Mouse (Mus musculus) midbrain, embryonic 10.5 days (tissue): ENCODE results near the gene Chmp2b. TPM values are rescaled to one million over a fixed set of nuclear protein-coding genes. Genes with fewer than 3 reads are reported as not detected.

ENCODE experiments used
- DNase-seq: peaks from one replicate; pipeline ENCODE4 v3.0.0-alpha.2; 2017; ENCODE audit warnings: low spot score
- H3K27ac ChIP-seq: fragments of 300-500 bp; sonication (generic); replicated peaks from 2 replicates; pipeline ENCODE4 v1.5.1; 2016; ENCODE audit warnings: mild to moderate bottlenecking
- H3K27me3 ChIP-seq: fragments of 300-500 bp; sonication (generic); 2 replicates; pipeline ENCODE4 v1.6.1; 2016; ENCODE audit warnings: low read depth, mild to moderate bottlenecking; ENCODE audit not compliant: poor library complexity, severe bottlenecking
- H3K36me3 ChIP-seq: fragments of 300-500 bp; sonication (generic); 2 replicates; pipeline ENCODE4 v1.6.1; 2016; ENCODE audit warnings: mild to moderate bottlenecking, moderate library complexity
- H3K4me1 ChIP-seq: fragments of 300-500 bp; sonication (generic); 2 replicates; pipeline ENCODE4 v1.6.1; 2016
- H3K4me3 ChIP-seq: fragments of 300-500 bp; sonication (generic); 2 replicates; pipeline ENCODE4 v1.5.1; 2016; ENCODE audit warnings: mild to moderate bottlenecking, moderate library complexity
- H3K9me3 ChIP-seq: fragments of 300-500 bp; sonication (generic); replicated peaks from 2 replicates; pipeline ENCODE4 v1.6.1; 2016; ENCODE audit warnings: mild to moderate bottlenecking
- WGBS: fragments of 180-500 bp; shearing (Covaris S2); methylation state at CpG from one replicate; pipeline ENCODE4 v1.1.7; 2016; 5-methylcytosine and 5-hydroxymethylcytosine counted together
- polyA plus RNA-seq: library from polyadenylated mRNA; unstranded; fragments of >200 nt; fragmentation: Nextera tagmentation; extraction: Ambion mirVana; gene quantifications from 2 replicates; pipeline ENCODE4 v1.2.1, GENCODE M21; 2016

Gene Chmp2b
- polyA plus RNA-seq, 1 experiment from 2014 or later: 41.7 TPM

DNA sequence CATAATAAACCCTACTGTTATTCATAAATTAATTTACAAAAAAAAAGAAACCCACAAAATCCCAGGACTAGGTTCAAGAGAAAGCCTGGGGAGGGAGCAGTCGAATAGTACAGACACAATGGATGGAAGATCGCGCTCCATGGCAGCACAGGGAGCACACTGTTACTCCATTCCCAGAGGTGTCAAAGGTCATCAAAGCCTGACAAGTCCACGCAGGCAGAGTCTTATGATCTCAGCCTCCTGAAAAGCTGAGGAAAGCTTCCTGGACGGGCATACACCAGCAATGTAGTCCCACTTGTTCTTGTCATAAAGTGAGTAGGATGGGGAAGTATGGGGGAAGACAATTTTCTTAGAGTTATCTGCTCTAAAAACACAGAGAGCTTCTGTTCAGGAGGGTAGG lies 5.2 kb downstream of the Chmp2b start:
- H3K4me1 ChIP-seq: peaks cover 7% of the 10 kb centered on the region
- WGBS: 72% methylated on average over 5 of the region's 5 CpGs
- H3K9me3 ChIP-seq: no peaks in the 10 kb centered on the region
- no peak overlapping the region for H3K27ac ChIP-seq
- H3K36me3 ChIP-seq: no peaks in the 10 kb centered on the region
- H3K27me3 ChIP-seq: no peaks in the 10 kb centered on the region
- DNase-seq: no peak
- no peak overlapping the region for H3K4me3 ChIP-seq

GRCm38 (mm10) chr16:65554267-65554666 lies 8.3 kb downstream of the Chmp2b start:
- H3K4me1 ChIP-seq: no peaks in the 10 kb centered on the region
- H3K27ac ChIP-seq: no peak overlapping the region
- WGBS: 87% methylated on average over 5 of the region's 5 CpGs
- no peak for DNase-seq
- no peaks in the 10 kb centered on the region; the same call in 1 of the 2 replicates for H3K36me3 ChIP-seq
- no peaks in the 10 kb centered on the region for H3K9me3 ChIP-seq
- H3K4me3 ChIP-seq: no peak overlapping the region
- no peaks in the 10 kb centered on the region for H3K27me3 ChIP-seq

GRCm38 (mm10) chr16:65550814-65551213 lies 11.7 kb downstream of the Chmp2b start:
- H3K4me3 ChIP-seq: no peak overlapping the region
- H3K27ac ChIP-seq: no peak overlapping the region
- H3K4me1 ChIP-seq: no peaks in the 10 kb centered on the region
- DNase-seq: no peak
- H3K9me3 ChIP-seq: no peaks in the 10 kb centered on the region
- WGBS: 94% methylated on average over 13 of the region's 13 CpGs
- H3K27me3 ChIP-seq: no peaks in the 10 kb centered on the region
- H3K36me3 ChIP-seq: no peaks in the 10 kb centered on the region; the same call in 1 of the 2 replicates

- Histone ChIP-seq H3K9me3 (no peaks in the 10 kb centered on the region), H3K4me1 (no peaks in the 10 kb centered on the region), H3K36me3 (peaks cover 3% of the 10 kb centered on the region), H3K27me3 (no peaks in the 10 kb centered on the region), H3K27ac (no peak overlapping the region), H3K4me3 (no peak overlapping the region)
- 95% methylated on average over 7 of the region's 7 CpGs for WGBS
- no peak for DNase-seq
Observed at GRCm38 (mm10) chr16:65548960-65549359, 13.6 kb downstream of the Chmp2b start.

DNA sequence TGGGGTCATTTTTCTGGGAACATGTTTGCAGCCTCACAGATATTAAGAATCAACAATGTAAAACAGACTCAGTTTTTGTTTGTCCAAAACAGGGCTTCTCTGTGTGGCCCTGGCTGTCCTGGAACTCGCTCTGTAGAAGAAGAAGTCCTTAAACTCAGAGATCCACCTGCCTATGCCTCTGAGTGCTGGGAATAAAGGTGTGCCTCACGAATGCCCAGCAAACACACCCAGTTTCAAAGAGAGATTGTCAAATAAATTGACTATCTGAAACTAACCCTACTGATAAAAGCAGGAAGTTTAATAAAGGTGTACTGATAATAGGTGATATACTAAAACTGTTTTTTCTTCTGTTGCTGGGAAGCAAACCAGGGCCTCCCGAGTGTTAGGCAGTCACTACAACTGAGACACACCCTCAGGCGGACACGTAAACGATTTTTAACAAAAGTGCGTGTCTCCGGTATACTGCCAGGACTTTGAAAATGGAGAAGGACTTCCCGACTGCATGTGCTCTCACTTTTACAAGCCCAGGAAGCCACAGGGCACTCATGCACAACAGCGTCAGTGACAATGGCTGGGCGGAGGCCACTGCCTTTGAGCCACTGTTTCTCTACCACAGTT lies 18.7 kb downstream of the Chmp2b start:
- H3K4me3 ChIP-seq: no peak overlapping the region
- H3K36me3 ChIP-seq: peaks cover 14% of the 10 kb centered on the region
- H3K27ac ChIP-seq: no peak overlapping the region
- DNase-seq: no peak
- H3K4me1 ChIP-seq: no peaks in the 10 kb centered on the region
- no peaks in the 10 kb centered on the region for H3K9me3 ChIP-seq
- no peaks in the 10 kb centered on the region for H3K27me3 ChIP-seq
- 90% methylated on average over 11 of the region's 11 CpGs for WGBS

GRCm38 (mm10) chr16:65533315-65533999 lies 29.1 kb downstream of the Chmp2b start:
- peak; percentile 29 for DNase-seq
- Histone ChIP-seq H3K9me3 (no peaks in the 10 kb centered on the region), H3K27me3 (no peaks in the 10 kb centered on the region), H3K27ac (no peak overlapping the region), H3K4me3 (no peak overlapping the region), H3K36me3 (no peaks in the 10 kb centered on the region), H3K4me1 (peaks cover 20% of the 10 kb centered on the region)
- WGBS: 35% methylated on average over 12 of the region's 12 CpGs

GRCm38 (mm10) chr16:65531663-65532062 lies 30.9 kb downstream of the Chmp2b start:
- no peaks in the 10 kb centered on the region for H3K27me3 ChIP-seq
- H3K36me3 ChIP-seq: no peaks in the 10 kb centered on the region
- H3K4me1 ChIP-seq: peaks cover 12% of the 10 kb centered on the region
- H3K9me3 ChIP-seq: no peaks in the 10 kb centered on the region
- 82% methylated on average over 8 of the region's 8 CpGs for WGBS
- DNase-seq: no peak
- H3K4me3 ChIP-seq: no peak overlapping the region
- no peak overlapping the region for H3K27ac ChIP-seq

- Histone ChIP-seq H3K4me1 (peaks cover 9% of the 10 kb centered on the region), H3K4me3 (no peak overlapping the region), H3K27me3 (no peaks in the 10 kb centered on the region), H3K27ac (no peak overlapping the region), H3K9me3 (no peaks in the 10 kb centered on the region), H3K36me3 (no peaks in the 10 kb centered on the region)
- peak; percentile 19 for DNase-seq
- WGBS: 2% methylated on average over 5 of the region's 5 CpGs
Observed at GRCm38 (mm10) chr16:65529589-65529988, 32.9 kb downstream of the Chmp2b start.

DNA sequence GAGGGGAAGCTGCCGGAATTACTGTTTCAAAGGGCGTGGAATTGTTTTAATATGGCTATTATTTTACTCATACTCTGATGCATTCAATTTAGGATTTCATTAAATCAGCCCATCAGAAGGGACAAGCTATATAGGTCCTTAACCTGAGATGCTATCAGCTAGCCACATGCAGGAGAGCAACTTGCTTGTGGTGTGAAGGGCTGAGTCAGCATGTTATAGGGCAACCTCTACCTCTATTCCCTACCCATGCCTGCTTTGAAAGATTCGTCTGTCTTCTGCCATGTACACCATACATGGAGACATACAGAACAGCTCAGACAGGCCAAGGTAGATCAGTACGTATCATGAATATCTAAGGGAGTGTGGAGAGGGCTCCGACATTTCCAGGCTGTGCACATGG lies 35.8 kb downstream of the Chmp2b start:
- Histone ChIP-seq H3K36me3 (no peaks in the 10 kb centered on the region), H3K27ac (no peak overlapping the region), H3K9me3 (no peaks in the 10 kb centered on the region), H3K4me3 (no peak overlapping the region), H3K4me1 (peaks cover 9% of the 10 kb centered on the region), H3K27me3 (no peaks in the 10 kb centered on the region)
- 92% methylated on average over 5 of the region's 5 CpGs for WGBS
- no peak for DNase-seq

GRCm38 (mm10) chr16:65526004-65526403 lies 36.5 kb downstream of the Chmp2b start:
- DNase-seq: no peak
- Histone ChIP-seq H3K27me3 (no peaks in the 10 kb centered on the region), H3K36me3 (no peaks in the 10 kb centered on the region), H3K4me3 (no peak overlapping the region), H3K4me1 (peaks cover 9% of the 10 kb centered on the region), H3K9me3 (no peaks in the 10 kb centered on the region), H3K27ac (no peak overlapping the region)
- 89% methylated on average over 2 of the region's 2 CpGs for WGBS

- Histone ChIP-seq H3K27me3 (no peaks in the 10 kb centered on the region), H3K36me3 (no peaks in the 10 kb centered on the region), H3K4me1 (no peaks in the 10 kb centered on the region), H3K4me3 (no peak within 1 kb of the TSS), H3K27ac (no peak within 1 kb of the TSS), H3K9me3 (no peaks in the 10 kb centered on the region)
- WGBS: 86% methylated on average over 6 of the region's 6 CpGs
- DNase-seq: no peak
Observed at GRCm38 (mm10) chr16:65520211-65520610, 42.3 kb downstream of the Chmp2b start, which contains the start of gene Pou1f1. Gene Pou1f1, plus strand, starts transcription at chr16:65520511.

GRCm38 (mm10) chr16:65514223-65514622 lies 48.3 kb downstream of the Chmp2b start:
- Histone ChIP-seq H3K27me3 (no peaks in the 10 kb centered on the region), H3K36me3 (no peaks in the 10 kb centered on the region), H3K4me1 (no peaks in the 10 kb centered on the region), H3K4me3 (no peak overlapping the region), H3K9me3 (no peaks in the 10 kb centered on the region), H3K27ac (no peak overlapping the region)
- 69% methylated on average over 7 of the region's 7 CpGs for WGBS
- no peak for DNase-seq

GRCm38 (mm10) chr16:65497049-65497448 lies 65.5 kb downstream of the Chmp2b start:
- Histone ChIP-seq H3K27me3 (no peaks in the 10 kb centered on the region), H3K36me3 (no peaks in the 10 kb centered on the region), H3K4me1 (no peaks in the 10 kb centered on the region), H3K9me3 (no peaks in the 10 kb centered on the region), H3K27ac (no peak overlapping the region), H3K4me3 (no peak overlapping the region)
- 62% methylated on average over 2 of the region's 2 CpGs for WGBS
- DNase-seq: no peak
